Mouse (Mus musculus): ENCODE results near the gene Ccdc181.

GRCm38 (mm10) chr1:164326600-164327155 is 51.3 kb downstream of the Ccdc181 start:
- TF ChIP-seq CTCF (IDR thresholded peaks at IDR 0.05; ENCODE audit: low read depth, low read length) = no peak
- no peak for TF ChIP-seq POLR2A (IDR thresholded peaks at IDR 0.05; ENCODE audit: extremely low read depth, insufficient read depth, low read length)
